Mouse (Mus musculus) cerebellum, adult 2 months (tissue): ENCODE results near the gene Irak2. TPM values are rescaled to one million over a fixed set of nuclear protein-coding genes. Genes with fewer than 3 reads are reported as not detected.

Source experiments
- DNase-seq, 2 experiments: peaks; one replicate each; pipeline ENCODE4 v3.0.0; 2021
- H3K27ac ChIP-seq: fragments of 200-500 bp; 2 replicates; pipeline ENCODE4 v1.5.1; 2012; ENCODE audit warnings: low read length, control low read depth, inconsistent platforms; ENCODE audit not compliant: insufficient read depth
- H3K27me3 ChIP-seq: fragments of 200-500 bp; 2 replicates; pipeline ENCODE4 v1.6.1; 2012; ENCODE audit warnings: inconsistent platforms, mild to moderate bottlenecking, low read length, moderate library complexity; ENCODE audit not compliant: control insufficient read depth, insufficient read depth
- H3K4me1 ChIP-seq: fragments of 200-500 bp; 2 replicates; pipeline ENCODE4 v1.6.1; 2011; ENCODE audit warnings: low read length; ENCODE audit not compliant: control insufficient read depth, insufficient read depth
- H3K4me3 ChIP-seq: fragments of 200-500 bp; replicated peaks from 2 replicates; pipeline ENCODE3; 2011; ENCODE audit warnings: mild to moderate bottlenecking, low read depth, low read length, control low read depth; ENCODE audit not compliant: insufficient read depth
- CTCF ChIP-seq: fragments of 200-500 bp; IDR thresholded peaks from 2 replicates; pipeline ENCODE4 v1.5.1; 2011; ENCODE audit warnings: low read depth, mild to moderate bottlenecking, control low read depth, low read length, moderate library complexity, borderline replicate concordance; ENCODE audit not compliant: insufficient read depth
- POLR2A ChIP-seq: fragments of 200-500 bp; IDR thresholded peaks from 2 replicates; pipeline ENCODE4 v1.6.1; 2011; ENCODE audit warnings: low read length, control low read depth, borderline replicate concordance; ENCODE audit not compliant: insufficient read depth
- WGBS: fragments of 180-500 bp; shearing (Covaris S2); methylation state at CpG from one replicate; pipeline ENCODE4 v1.1.7; 2018; 5-methylcytosine and 5-hydroxymethylcytosine counted together
- polyA plus RNA-seq: library from polyadenylated mRNA; depleted of rRNA; stranded (reverse); fragments of >200 nt; gene quantifications from 2 replicates; pipeline ENCODE4 v1.2.3, GENCODE M21; 2012; rRNA removed

Gene Irak2
- polyA plus RNA-seq, 1 experiment: 19.5 TPM

GRCm38 (mm10) chr6:113742321-113742720 is 104.1 kb downstream of the Irak2 start:
- DNase-seq: no peak
- H3K4me1 ChIP-seq: no peaks in the 10 kb centered on the region
- WGBS: 61% methylated on average over 1 of the region's 1 CpGs

GRCm38 (mm10) chr6:113743111-113743510 is 104.8 kb downstream of the Irak2 start:
- Histone ChIP-seq H3K27me3 (no peaks in the 10 kb centered on the region), H3K27ac (no peak overlapping the region), H3K4me3 (no peak overlapping the region), H3K4me1 (no peaks in the 10 kb centered on the region)
- TF ChIP-seq POLR2A (no peak), CTCF (no peak)
- DNase-seq: no peak
- 36% methylated on average over 1 of the region's 1 CpGs for WGBS

More at GRCm38 (mm10) chr6:113742321-113742720, 104.1 kb downstream of the Irak2 start:
- Histone ChIP-seq H3K27me3 (no peaks in the 10 kb centered on the region), H3K4me3 (no peak overlapping the region), H3K27ac (no peak overlapping the region)
- no peak for TF ChIP-seq CTCF
- TF ChIP-seq POLR2A: no peak

Other genes starting within 250 kb of the Irak2 start
- 52.2 and 62.4 TPM in 2 replicates for gene Ttll3, start 249.2 kb upstream of the Irak2 start, polyA plus RNA-seq
- 37.4 and 45.9 TPM in 2 replicates for gene Rpusd3, start 219.1 kb upstream of the Irak2 start, polyA plus RNA-seq
- gene Cidec, start 202.7 kb upstream of the Irak2 start, polyA plus RNA-seq: 0.10 and 0.30 TPM in 2 replicates
- gene Jagn1, start 195.9 kb upstream of the Irak2 start, polyA plus RNA-seq: 58.4 and 61.0 TPM in 2 replicates
- gene Il17re, start 180.0 kb upstream of the Irak2 start, polyA plus RNA-seq: 4.8 and 9.2 TPM in 2 replicates
- gene Il17rc, start 167.0 kb upstream of the Irak2 start, polyA plus RNA-seq: 6.6 and 7.5 TPM in 2 replicates
- 57.4 and 58.1 TPM in 2 replicates for gene Creld1, start 155.2 kb upstream of the Irak2 start, polyA plus RNA-seq
- gene Prrt3, start 136.5 kb upstream of the Irak2 start, polyA plus RNA-seq: 41.2 and 43.0 TPM in 2 replicates
- 91.7 and 96.7 TPM in 2 replicates for gene Emc3, start 106.8 kb upstream of the Irak2 start, polyA plus RNA-seq
- 0.34 and 0.55 TPM in 2 replicates for gene Fancd2, start 106.8 kb upstream of the Irak2 start, polyA plus RNA-seq
- gene Fancd2os, start 37.8 kb upstream of the Irak2 start, polyA plus RNA-seq: not detected in 2 replicates
- gene Brk1, start 33.7 kb upstream of the Irak2 start, polyA plus RNA-seq: 224 and 238 TPM in 2 replicates
- gene Vhl, start 14.5 kb upstream of the Irak2 start, polyA plus RNA-seq: 43.9 and 50.1 TPM in 2 replicates
- gene Tatdn2, start 58.6 kb downstream of the Irak2 start, polyA plus RNA-seq: 28.9 and 31.0 TPM in 2 replicates
- 0.73 and 1.4 TPM in 2 replicates for gene Ghrl, start 81.4 kb downstream of the Irak2 start, polyA plus RNA-seq
- 108 and 114 TPM in 2 replicates for gene Sec13, start 102.3 kb downstream of the Irak2 start, polyA plus RNA-seq